Mouse (Mus musculus) cerebellum, adult 8-10 months (tissue): ENCODE data around the gene Il6ra.

ENCODE experiments used
- DNase-seq: peaks from one replicate; pipeline ENCODE4 v3.0.0; 2022

Gene Il6ra

DNA sequence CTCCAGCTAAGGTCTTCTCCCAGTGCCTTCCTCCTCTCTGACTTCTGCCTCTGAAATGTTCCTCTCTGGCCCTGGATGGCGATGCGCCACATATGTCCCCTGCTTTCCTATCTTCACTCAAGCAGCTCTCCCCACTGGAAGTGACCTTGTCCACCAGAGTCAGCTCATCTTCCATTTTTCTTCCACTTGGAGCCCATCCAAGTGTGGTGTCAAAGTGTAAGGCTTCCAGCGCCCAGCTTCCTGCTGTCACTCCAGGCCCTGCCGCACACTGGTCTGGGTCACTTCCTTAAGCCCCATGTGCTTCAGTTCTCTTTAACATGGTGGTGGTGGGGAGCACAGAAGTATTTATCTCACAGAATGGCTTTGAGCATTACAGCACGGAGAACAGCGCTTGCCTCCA, 65.4 kb downstream of the Il6ra start:
- DNase-seq = no peak

DNA sequence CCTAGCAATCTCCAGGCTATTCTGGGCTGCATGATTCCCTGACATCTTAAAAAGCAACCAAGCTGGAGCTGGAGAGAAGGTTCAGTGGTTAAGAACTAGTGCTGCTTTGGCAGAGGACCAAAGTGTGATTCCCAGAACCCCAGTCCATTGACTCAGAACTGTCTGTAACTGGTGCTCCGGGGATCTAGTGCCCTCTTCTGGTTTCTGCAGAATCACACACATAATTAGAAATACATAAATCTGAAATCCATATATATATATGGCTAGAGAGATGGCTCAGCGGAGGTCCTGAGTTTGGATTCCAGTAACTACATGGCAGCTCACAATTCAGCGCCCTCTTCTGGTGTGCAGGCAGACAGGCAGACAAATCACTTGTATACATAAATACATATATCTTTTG, 65.9 kb downstream of the Il6ra start:
- DNase-seq = no peak

DNA sequence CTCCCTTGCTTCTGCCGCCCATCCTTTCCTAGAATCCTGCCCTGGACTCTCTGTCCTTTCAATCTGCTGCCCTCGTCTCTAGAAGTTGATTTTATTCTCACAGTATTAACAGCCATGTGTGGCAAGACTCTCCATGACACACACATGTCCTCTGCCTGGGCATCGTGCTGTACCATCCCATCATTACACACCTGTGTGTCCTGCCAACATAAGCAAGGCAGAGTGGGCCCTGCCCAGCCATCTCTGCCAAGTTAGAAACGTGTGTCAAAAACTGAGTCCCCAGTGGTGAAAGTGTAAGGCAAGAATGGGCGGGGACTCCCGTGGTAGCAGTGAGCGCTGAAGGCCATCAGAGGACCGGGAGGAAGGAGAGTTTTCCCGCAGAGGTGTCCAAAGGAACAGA, 67.2 kb downstream of the Il6ra start:
- DNase-seq = no peak

DNA sequence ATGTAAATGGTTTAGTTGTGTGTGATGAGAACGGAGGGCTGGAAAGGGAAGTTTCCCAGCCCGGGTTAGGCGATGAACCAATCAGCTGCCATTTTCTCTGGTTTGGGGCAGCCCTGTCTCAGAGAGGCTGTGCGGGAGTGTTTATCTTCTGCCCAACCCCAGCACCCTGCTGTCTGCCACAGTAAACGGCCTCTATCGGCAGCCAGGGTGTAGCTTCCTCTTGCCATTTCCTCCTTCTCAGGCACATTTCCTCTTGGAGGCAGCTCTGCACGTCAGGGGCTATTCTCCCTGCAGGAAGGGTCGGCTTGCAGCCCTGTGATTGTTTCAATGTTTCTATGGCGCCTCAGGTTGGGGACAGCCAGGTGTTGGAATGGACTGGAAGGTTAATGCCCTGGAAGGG, 69.8 kb downstream of the Il6ra start:
- no peak for DNase-seq

DNA sequence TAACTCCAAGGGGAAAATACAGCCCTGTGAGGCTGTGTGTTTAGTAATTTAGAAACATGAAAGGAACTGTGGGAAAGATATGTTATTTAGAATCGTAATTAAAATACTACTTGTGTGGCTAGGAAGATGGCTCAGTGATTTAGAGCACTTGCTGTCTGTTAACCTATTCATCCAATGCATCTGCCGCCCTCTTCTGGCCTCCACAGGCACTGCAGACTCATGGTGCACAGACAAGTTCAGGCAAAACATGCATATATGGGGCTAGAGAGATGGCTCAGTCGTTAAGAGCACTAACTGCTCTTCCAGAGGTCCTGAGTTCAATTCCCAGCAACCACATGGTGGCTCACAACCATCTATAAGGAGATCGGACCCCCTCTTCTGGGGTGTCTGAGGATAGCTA, 70.7 kb downstream of the Il6ra start:
- DNase-seq = no peak

DNA sequence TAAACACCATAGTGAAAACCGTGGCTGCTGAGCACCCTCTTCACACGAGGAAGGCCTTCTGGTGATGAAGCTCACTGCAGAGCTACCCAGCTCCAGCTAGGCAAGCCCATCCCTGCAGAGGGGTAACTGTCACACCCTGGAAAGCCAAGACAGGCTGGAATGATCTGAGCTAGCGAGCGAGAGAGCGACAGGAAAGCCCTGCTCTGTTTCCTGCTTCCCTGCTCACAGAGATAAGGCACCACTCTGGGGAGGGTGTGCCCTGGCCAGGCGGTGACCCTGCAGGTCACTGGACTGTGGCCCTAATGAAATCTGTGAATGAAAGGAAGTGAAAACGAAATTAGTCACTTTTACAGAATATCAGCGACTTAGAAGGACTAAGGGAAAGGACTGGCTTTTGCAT, 77.6 kb downstream of the Il6ra start:
- no peak for DNase-seq

DNA sequence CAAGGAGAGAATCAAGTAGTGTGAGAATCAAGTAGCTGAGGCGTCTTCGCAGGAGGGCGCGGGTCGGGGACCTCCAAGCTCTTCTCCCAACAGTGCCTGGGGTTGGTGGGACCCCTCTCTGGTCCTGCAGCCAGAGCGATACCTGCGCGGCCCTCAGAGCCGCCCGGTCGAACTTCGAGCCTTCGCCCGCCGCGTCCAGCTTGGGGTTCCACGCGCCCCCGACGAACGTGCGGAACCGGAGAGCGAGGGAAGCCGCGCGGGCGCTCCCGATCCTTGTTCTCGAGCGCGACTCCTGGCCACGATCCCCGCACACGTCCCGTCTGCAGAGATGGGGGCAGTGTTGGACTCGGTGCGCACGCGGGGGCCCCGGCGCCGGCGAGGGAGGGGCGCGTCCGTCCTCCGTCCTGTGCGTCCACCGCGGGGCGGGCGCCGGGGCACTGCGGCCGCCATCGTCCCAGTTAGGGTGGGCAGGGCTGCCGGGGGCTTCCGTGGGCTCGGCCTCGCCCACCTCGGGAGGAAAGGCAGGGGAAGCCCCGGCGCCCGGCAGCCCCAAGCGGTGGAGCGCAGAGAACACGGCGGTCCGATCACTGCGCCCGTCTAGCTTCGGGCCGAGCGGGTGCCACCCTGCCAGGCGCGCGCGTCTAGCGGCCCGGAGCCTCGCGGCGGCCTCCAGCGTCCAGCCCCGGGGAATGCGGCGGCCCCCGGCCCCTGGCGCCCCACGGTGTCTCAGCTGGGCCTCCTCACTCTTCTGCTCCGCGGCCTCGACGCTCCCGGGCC, 82.0 kb downstream of the Il6ra start, which contains the start of gene She:
She (plus strand) TSS at position 556 of the 777 bp plus-strand sequence.
- no peak for DNase-seq

DNA sequence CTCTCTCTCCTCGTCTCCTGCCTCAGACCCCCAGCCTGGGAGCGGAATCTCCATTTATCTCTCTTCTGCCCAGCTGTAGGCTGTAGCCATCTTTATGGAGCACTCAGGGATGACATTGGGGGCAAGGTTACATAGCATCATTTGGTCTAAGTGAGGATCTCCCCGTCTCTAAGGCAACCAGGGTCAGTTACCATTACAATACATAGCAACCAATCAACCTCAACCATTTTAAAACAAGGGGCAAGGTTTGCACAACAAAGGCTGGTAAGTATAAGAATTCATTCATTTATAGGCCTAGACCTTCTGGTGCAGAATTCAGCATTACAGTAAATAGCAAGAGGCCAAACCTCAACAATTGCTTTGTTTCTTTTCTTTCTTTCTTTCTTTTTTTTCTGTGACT, 86.7 kb downstream of the Il6ra start:
- no peak for DNase-seq

DNA sequence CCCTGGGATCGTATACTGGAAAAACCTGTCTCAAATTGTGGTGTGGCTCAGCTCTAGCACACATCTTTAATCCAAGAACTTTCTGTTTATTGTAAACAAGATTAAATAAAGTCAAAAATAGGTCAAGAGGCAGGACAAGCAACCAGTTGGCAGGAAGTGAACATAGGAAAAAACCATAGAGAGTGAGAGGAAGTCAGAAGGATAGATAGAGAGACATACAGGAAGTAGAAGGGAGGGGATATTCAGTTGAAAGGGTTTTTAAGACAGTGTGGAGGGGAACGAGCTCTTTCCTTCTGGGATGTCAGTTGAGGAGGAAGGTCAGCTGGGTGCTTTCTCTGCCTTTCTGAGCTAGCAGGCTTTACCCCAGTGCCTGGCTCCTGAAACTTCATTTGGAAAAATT, 89.4 kb downstream of the Il6ra start:
- no peak for DNase-seq

DNA sequence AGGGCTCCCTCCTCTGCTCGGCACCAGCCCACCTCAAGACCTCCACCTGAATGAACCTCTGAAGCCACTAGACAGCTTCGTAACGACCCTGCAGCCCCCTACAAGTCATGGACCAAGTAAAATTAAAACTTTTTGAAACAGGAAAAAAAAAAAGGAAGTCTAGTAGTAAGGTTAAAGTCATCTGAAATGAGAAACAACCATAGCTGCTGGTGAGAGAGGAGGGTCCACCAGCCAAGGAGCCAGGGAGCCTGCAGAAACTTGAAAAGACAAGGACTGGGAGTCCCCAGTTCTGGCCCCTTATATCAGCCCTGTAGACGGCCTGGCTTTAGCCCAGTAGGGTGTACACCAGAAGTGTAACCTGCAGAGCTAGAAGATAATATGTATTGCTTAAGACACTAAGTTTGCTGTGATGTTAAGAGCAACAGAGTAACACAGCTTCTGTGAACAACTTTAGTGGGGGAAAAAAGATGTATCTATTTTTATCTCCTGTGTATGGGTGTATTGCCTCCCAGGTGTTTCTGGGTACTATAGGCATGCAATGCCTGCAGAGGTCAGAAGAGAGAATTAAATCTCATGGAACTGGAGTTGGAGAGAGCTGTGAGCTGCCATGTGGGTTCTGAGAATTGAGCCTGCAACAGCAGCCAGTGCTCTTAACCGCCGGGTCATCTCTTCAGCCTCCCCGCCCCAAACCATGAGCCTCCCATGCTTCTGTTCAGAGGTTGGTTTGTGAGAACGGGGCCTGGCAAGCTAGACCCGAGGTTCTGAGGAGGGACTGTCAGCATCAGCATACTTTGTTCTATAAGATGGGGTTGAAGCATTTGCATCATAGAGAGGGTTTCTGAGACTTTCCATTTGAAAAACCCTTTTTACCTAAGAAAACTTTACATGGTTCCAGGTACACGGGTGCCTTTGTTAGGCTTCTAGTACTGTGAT, 91.2 kb downstream of the Il6ra start:
- DNase-seq = no peak

DNA sequence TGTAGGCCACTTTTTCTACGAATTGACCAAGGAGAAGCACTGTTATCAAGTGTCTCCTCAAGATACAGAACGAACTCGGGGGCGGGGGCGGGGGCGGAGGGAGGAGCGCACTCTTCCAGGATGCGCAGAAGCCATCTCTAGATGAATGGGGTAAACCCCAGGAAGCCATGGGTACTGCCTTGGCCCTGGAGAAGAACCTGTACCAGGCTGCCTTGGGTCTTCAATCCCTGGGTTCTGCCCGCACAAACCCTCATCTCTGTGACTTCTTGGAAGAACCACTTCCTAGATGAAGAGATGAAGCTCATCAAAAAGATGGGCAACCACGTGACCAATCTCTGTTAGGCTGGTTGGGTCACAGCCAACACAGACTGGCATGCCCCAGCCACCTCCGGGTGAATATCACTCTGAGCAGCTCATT, 91.9 kb downstream of the Il6ra start:
- DNase-seq = no peak

DNA sequence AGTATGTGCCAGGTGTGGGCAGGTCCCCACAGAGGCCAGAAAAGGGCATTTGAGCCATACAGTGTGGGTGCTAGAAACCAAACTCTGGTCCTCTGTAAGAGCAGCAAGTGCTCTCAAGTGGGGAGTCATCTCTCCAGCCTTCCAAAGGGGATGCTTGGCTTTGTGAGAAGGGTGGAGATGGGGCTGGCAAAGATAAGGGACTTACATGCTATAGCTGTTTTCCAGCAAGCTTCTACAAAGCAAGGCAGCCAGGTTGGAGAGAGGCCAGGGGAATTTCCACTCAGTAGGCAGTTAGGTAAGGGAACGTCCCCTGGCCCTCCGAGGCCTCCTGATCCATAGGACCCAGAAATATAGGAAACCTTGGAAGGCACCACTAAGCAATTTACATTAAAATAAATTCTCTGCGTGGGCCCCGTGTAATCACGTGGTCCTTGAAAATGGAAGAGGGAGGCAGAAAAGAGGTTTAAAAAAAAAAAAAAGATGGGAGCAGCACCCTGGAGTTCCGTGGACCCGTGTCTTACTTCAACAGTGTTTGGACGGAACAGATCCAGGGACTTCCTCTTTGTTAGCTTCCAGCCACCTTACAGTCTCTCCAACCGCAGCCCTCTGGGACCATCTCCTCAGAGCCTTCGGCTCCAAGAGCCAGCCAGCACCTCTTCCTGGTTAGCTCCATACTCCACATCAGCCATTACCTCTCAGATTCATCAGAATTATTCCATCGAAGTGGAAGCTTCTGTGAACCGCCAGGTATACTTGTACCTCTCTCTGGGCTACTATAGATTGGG, 92.5 kb downstream of the Il6ra start:
- DNase-seq = no peak

DNA sequence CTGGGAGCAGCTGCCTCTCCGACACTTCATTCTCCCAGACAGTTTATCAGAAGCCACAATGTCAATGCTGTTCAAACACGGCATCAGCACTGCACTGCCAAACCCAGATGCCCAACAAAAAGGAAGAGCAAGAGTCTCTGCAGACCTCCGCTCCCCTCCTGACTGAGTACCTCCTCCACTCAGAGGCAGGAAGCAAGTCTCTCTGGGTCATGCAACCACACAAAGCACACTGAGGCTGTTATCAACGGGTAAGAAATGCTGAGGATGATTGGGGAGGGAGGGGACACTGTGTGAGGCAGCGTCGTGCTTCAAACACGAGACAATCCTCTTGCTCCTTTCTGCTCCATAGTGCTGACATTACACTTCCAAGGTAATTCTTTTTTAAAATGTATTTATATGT, 93.1 kb downstream of the Il6ra start:
- DNase-seq = no peak

DNA sequence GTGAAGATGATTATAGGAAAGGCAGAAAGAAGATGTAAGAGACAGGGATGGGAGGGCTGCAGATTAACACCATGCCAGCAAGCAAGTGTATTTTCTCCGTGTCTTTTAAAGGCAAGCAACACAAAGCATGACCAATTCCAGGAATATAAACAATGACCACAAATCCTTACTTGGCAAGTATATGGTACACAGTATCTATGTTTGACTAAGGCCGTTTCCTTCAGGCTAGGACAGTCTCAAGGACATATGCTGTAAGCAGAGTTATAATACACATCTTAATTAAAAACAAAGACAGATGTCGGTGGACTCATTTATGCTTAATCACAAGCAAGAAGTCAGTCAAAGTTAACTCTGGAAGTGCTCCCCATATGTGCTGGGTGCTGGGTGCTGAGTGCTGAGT, 94.4 kb downstream of the Il6ra start:
- no peak for DNase-seq

DNA sequence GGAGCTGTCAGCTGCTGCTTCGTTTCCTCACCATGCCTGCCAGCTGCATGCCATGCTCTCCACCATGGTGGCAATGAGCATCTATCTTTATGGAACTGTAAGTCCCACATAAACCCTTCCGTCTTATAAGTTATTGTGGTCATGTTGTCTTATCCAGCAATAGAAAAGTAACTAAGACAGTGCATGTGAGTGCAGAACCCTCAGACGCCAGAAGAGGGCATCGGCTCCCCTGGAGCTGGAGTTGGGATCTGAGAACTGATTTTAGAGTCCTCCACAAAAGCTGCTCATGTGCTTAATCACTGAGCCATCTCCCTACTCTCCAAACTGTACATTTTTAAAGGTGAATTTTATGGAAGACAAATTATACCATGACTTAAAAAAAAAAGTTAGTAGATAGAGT, 95.9 kb downstream of the Il6ra start:
- DNase-seq = no peak
